Mouse (Mus musculus): ENCODE measurements around the gene Rrp36. TPM values are rescaled to one million over a fixed set of nuclear protein-coding genes. Genes with fewer than 3 reads are reported as not detected.

Rrp36 gene
- 69.6 TPM for polyA plus RNA-seq (2017; shearing (Covaris generic))

DNA sequence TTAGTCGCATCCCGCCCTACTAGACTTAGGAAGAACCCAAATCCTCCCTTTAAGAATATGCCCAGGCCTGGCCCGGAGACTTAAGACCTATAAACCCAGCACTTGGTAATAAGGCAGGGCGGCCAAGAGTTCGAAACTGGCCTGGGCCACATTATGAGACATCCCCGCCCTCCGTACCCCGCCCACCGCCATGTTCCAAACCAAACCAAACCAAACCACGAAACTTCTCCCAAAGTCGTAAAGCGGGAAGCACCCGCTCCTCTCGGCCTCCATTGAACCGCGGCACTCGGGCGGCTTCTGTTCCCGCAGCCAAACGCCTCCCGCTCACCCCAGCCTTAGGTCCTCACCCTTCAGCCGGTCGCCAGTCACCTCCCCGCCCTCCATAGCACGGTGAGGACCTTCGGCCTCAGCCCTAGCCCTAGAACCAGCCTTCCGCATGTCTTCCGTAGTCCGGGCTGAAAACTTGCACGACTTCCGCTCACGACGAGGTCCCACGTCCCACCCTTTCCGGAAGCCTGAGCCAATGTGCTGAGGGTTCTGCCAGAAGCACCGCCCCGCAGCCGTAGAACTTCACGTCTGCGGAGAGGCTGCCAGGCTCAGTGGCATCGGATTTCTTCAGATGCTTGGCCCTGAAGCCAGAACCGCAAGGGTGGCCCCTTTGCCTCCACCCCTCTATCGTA, at the start of gene Rrp36:
Gene Rrp36, minus strand, starts transcription at position 503 of the 680 bp plus-strand sequence.

DNA sequence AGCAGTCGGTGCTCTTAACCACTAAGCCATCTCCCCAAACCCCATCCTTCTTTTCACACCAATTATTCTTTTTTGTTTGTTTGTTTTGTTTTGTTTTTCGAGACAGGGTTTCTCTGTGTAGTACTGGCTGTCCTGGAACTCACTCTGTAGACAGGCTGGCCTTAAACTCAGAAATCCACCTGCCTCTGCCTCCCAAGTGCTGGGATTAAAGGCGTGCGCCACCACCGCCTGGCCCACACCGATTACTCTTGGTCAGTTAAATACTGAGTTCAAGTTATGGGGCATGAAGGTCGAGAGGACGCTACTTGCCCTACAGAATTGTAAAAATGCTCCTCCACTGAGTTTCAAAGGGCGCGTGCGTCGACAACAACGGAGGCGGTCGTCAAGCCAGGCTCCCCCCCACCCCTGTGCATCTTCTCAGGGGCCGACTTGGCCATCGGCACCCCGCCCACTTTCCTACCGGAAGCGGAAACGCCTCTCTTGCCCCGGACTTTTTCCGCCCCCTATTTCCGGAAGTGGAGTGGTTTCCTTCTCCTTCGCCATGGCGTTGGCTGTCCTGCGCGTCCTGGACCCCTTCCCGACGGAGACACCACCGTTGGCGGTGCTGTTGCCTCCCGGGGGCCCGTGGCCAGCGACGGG, 36.9 kb upstream of the Rrp36 start, which contains the start of gene Pex6:
Gene Pex6, plus strand, starts transcription at position 505 of the 639 bp plus-strand sequence.

DNA sequence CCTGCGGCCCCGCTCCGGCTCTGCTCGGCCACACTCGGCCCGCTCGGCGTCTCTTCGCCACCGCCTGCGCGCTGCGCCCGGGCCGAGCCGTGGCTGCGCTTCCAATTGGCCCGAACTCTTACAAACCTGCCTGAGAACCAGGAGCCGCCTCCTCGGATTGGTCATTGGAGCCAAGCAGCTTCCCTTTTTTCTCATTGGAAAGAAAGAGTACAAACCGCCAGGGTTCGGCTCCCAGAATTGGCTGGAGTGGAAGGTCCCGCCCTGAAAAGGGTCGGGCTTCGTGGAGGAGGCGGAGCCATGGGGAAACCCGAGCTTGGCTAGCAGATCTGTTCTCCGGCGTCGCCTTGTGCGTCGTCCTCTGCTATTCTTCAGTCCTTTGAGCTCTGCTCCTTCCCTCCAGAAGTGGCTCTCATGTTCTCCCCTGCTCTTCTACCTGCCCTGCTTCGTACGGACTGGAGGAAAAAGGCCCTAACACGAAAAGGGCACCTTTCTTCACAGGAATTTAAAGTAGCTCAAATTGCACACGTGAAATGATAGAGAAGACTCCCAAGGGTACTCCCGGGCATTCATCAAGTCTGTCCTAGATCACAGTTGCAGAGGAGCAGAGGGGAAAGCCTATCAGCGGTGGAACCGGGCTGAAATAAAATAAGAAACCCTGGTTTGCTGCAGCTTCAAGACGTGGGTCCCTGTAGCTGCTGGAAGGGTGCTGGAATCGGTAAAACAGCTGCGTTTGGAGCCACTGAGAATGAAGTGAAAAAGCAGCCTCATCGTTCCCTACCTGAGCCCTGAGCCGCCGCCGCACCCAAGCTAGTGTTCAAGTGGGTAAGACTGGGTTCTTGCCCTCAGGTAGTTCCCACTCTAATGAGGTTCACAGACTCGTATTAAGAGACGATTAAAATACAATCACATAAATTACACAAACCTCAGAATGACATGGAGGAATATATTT, 31.0 kb upstream of the Rrp36 start, which contains the start of gene Ppp2r5d:
Gene Ppp2r5d, minus strand, starts transcription at position 225 of the 949 bp plus-strand sequence.

DNA sequence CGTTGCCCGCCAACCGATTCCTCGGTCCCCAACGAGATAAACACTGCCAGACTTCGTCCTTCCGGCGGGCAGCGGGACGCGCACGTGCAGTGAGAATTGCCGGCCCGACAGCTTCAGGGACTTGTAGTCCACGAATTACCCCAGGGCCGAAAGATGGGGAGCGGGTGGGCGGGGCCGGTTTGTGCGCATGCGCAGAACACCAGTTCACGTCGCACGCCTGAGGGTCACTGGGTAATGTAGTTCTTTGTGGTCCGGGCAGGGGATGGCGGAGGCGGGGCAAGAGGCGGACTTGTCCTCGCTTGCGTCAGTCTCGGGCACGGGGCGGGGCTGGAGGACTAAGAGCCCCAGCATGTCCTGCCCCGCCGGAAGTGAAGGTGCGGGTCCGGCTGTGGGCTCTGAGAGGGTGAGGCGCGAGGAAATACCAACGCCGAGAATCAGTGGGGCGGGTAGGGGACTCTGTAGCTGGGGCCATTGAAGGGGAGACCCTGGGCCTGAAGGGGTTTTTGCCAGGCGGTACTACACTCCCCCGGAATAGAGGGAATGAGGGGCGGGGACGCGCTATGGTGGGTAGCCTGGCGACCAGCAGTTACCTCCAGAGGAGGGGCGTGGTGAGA, 6.7 kb upstream of the Rrp36 start, which contains the start of gene Klhdc3:
Gene Klhdc3, minus strand, starts transcription at position 155 of the 614 bp plus-strand sequence.

DNA sequence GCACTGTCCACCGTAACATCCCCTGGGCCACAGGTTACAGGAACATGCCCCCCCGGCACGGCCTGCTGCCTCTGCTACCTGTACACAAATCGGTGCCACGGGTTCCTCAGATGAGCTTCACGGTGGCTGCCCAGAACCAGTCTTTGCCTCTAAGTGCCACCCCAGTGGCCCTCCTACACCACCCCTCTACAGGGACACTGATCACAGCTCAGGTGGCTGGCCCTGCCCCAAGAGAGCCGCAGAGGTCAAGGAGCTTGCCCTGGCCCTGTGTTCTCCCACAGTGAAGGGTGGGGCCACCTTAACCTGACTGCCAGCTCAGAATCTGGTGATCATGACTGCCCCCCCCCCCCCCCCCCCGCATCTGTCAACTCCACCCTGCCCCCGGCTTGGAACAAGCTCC, 4.3 kb upstream of the Rrp36 start, which contains the start of gene Mea1:
Gene Mea1, plus strand, starts transcription at position 378 of the 400 bp plus-strand sequence.

GRCm38 (mm10) chr17:46650232-46651031, 23.7 kb downstream of the Rrp36 start, which contains the start of gene Cul7:
TSS of gene Cul7 (plus strand) at chr17:46650337.

DNA sequence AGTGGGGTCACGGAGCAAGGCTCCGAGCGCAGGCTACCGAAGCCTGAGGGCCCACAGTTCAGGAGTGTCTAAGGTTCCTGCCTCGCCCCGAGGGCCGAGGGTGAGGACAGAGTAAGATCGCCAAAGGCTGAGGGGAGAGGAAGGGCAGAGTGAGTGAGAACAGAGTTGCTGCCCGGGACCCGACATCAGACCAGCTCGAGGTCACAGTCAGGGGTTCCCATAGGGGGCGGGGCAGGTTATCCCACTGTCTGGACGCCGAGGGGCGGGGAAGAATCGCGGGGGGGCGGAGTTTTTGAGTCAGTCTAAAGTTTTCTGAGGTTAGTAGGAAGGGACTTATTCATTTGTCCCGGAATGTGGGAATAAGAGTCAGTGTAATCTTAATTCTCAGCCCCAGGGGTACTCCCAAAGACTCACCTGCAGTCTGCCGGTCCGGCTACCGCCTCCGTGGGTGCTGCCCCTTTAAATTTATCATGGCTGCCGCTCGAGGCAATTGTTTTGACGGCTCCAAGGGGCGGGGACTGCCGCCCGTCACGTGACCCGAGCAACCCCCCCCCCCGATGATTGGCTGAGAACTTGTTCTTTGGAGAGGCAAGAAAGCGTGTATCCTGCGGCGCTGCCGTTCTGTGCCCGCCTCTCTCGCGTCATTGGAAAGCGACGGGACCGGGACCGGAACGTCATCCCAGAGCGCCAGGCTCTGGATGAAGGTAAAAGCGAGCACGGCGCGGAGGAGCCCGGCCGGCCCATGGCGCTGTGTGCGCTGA, 28.4 kb downstream of the Rrp36 start, which contains the start of the genes Klc4 and Mrpl2:
Gene Klc4, minus strand, starts transcription at position 462 of the 761 bp plus-strand sequence.
Gene Mrpl2, plus strand, starts transcription at position 669 of the 761 bp plus-strand sequence.

GRCm38 (mm10) chr17:46628791-46629684, 45.1 kb downstream of the Rrp36 start, which contains the start of gene Ptk7:
TSS of gene Ptk7 (minus strand) at chr17:46629504.

Other genes with a start within 250 kb of the Rrp36 start
- gene Crip3, start 245.4 kb downstream of the Rrp36 start, polyA plus RNA-seq (2017; shearing (Covaris generic)) = not detected
- not detected for gene Slc22a7, start 235.9 kb downstream of the Rrp36 start, polyA plus RNA-seq (2017; shearing (Covaris generic))
- gene Ttbk1, start 186.7 kb downstream of the Rrp36 start, polyA plus RNA-seq (2017; shearing (Covaris generic)) = 0.15 TPM
- gene Dnph1, start 177.6 kb downstream of the Rrp36 start, polyA plus RNA-seq (2017; shearing (Covaris generic)) = 8.3 TPM
- gene Cul9, start 128.0 kb downstream of the Rrp36 start, polyA plus RNA-seq (2017; shearing (Covaris generic)) = 9.2 TPM
- gene Srf, start 118.2 kb downstream of the Rrp36 start, polyA plus RNA-seq (2017; shearing (Covaris generic)) = 4.5 TPM
- gene Ptk7, start 44.8 kb downstream of the Rrp36 start, polyA plus RNA-seq (2017; shearing (Covaris generic)) = not detected
- 27.1 TPM for gene Klc4, start 28.3 kb downstream of the Rrp36 start, polyA plus RNA-seq (2017; shearing (Covaris generic))
- gene Mrpl2, start 28.1 kb downstream of the Rrp36 start, polyA plus RNA-seq (2017; shearing (Covaris generic)) = 62.4 TPM
- gene Cul7, start 24.0 kb downstream of the Rrp36 start, polyA plus RNA-seq (2017; shearing (Covaris generic)) = 12.7 TPM
- gene Mea1, start 4.4 kb upstream of the Rrp36 start, polyA plus RNA-seq (2017; shearing (Covaris generic)) = 184 TPM
- gene Klhdc3, start 6.6 kb upstream of the Rrp36 start, polyA plus RNA-seq (2017; shearing (Covaris generic)) = 82.1 TPM
- gene Ppp2r5d, start 30.8 kb upstream of the Rrp36 start, polyA plus RNA-seq (2017; shearing (Covaris generic)) = 57.8 TPM
- gene Pex6, start 37.1 kb upstream of the Rrp36 start, polyA plus RNA-seq (2017; shearing (Covaris generic)) = 3.1 TPM
- gene Gnmt, start 54.8 kb upstream of the Rrp36 start, polyA plus RNA-seq (2017; shearing (Covaris generic)) = 0.27 TPM
- gene Cnpy3, start 77.9 kb upstream of the Rrp36 start, polyA plus RNA-seq (2017; shearing (Covaris generic)) = 57.0 TPM
- gene Ptcra, start 89.4 kb upstream of the Rrp36 start, polyA plus RNA-seq (2017; shearing (Covaris generic)) = not detected
- gene 2310039H08Rik, start 98.3 kb upstream of the Rrp36 start, polyA plus RNA-seq (2017; shearing (Covaris generic)) = 30.9 TPM
- gene Rpl7l1, start 108.3 kb upstream of the Rrp36 start, polyA plus RNA-seq (2017; shearing (Covaris generic)) = 154 TPM
- 17.6 TPM for gene Bicral, start 184.1 kb upstream of the Rrp36 start, polyA plus RNA-seq (2017; shearing (Covaris generic))
- gene Tbcc, start 216.3 kb upstream of the Rrp36 start, polyA plus RNA-seq (2017; shearing (Covaris generic)) = 18.5 TPM
- gene Prph2, start 236.1 kb upstream of the Rrp36 start, polyA plus RNA-seq (2017; shearing (Covaris generic)) = not detected

Measured in activated CD4-positive, CD25-positive, alpha-beta regulatory T cell, adult 9 weeks (primary cell).